Mouse (Mus musculus): ENCODE results near the gene Nop58. TPM values are rescaled to one million over a fixed set of nuclear protein-coding genes. Genes with fewer than 3 reads are reported as not detected.

The Nop58 gene
- total and polyA plus RNA-seq, 3 experiments = 297 to 752 (median 523) TPM

DNA sequence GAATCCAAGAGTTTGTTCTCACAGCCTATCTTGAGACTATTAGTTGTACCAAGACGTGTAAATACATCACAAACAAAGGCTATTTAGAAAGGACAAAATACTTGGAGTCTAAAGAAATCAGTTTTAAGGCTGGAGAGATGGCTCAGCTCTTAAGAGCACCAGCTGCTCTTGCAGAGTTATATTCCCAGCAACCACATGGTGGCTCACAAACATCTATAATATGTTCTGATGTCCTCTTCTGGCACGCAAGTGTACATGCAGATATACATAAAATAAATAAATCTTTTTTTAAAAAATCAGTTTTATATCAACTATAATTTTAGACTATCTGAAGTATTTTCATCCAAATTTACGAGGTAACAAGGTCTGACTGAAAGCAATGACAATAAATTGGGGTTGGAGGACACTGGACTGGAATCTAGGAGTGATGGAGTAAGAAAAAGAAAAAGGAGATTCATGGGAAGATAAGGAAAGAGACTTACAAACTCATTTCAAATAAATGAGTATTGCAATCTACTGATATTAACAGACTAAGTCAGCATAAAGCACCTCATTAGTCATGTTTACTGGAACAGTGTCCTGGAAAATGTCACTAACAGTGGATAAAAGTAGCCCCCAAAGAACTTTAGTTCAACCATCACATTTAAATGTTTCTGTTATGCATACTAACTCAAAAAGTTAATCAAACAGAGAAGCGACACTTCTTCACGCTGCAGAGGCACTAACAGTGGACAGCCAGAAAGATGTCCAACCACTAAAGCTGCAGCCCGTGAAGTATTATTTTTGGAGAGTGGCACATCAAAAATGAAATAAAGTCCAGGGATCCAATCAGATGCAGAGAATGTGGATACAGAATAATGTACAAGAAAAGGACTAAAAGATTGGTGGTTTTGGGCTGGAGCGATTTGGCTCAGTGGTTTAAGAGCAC, 28.3 kb upstream of the Nop58 start:
- Histone ChIP-seq H3K4me1 (ENCODE audit: control insufficient read depth in 1 of 2, insufficient read depth in 2 of 2) (no peaks in the 10 kb centered on the region), H3K27ac (ENCODE audit: insufficient read depth, low read depth) (no peak overlapping the region), H3K4me2 (ENCODE audit: insufficient read depth, low read depth, poor library complexity, severe bottlenecking) (no peak overlapping the region), H3K79me2 (replicated peaks; ENCODE audit: control insufficient read depth, extremely low read depth, insufficient read depth, poor library complexity, severe bottlenecking) (peaks cover 68% of the 10 kb centered on the region), H3K4me3 (replicated peaks in 1 of 3; ENCODE audit: low read depth in 2 of 3, low read length in 2 of 3, poor library complexity in 1 of 3) (no peak overlapping the region), H3K27me3 (replicated peaks) (no peaks in the 10 kb centered on the region), H3K9ac (ENCODE audit: insufficient read depth, low read depth) (no peak overlapping the region), H3K36me3 (replicated peaks in 1 of 2; ENCODE audit: control insufficient read depth in 1 of 2, insufficient read depth in 1 of 2, low read length in 1 of 2) (peaks cover 20 to 63% of the 10 kb centered on the region in 2 experiments), H3K9me3 (replicated peaks; ENCODE audit: low read length) (no peaks in the 10 kb centered on the region)
- DNase-seq (ENCODE audit: extremely low read depth) = no peak
- TF ChIP-seq USF1 (IDR thresholded peaks at IDR 0.05; ENCODE audit: low read depth, low read length) = no peak
- TF ChIP-seq POLR2A (IDR thresholded peaks at IDR 0.05; ENCODE audit: low read depth, low read length) = no peak
- peak in 1 of 2 experiments; percentile 40; a peak in 2 of 4 replicates for TF ChIP-seq CTCF (conservative IDR thresholded peaks at IDR 0.05 in 1 of 2, IDR thresholded peaks at IDR 0.05 in 1 of 2; ENCODE audit: low read depth in 2 of 2, low read length in 2 of 2)
- TF ChIP-seq MAX (IDR thresholded peaks at IDR 0.05; ENCODE audit: low read length) = no peak
- TF ChIP-seq JUN (IDR thresholded peaks at IDR 0.05; ENCODE audit: insufficient read depth, low read depth, low read length) = no peak
- TF ChIP-seq MAFK (IDR thresholded peaks at IDR 0.05; ENCODE audit: insufficient replicate concordance, low read length) = no peak
- no peak for TF ChIP-seq ZKSCAN1 (IDR thresholded peaks at IDR 0.05; ENCODE audit: borderline replicate concordance, low read depth, low read length)
- no peak for TF ChIP-seq USF2 (conservative IDR thresholded peaks at IDR 0.05; ENCODE audit: low read depth, low read length)
- dilution Hi-C loops (cut with MboI; ENCODE audit: extremely low pct_ligation_motif_present, extremely low pct_unique_long_range_greater_than_20kb, low sequenced_read_pairs) = no loop called here
- in situ Hi-C loops (cut with MboI; ENCODE audit: low pct_ligation_motif_present, low pct_unique_long_range_greater_than_20kb, low sequenced_read_pairs) = no loop called here

DNA sequence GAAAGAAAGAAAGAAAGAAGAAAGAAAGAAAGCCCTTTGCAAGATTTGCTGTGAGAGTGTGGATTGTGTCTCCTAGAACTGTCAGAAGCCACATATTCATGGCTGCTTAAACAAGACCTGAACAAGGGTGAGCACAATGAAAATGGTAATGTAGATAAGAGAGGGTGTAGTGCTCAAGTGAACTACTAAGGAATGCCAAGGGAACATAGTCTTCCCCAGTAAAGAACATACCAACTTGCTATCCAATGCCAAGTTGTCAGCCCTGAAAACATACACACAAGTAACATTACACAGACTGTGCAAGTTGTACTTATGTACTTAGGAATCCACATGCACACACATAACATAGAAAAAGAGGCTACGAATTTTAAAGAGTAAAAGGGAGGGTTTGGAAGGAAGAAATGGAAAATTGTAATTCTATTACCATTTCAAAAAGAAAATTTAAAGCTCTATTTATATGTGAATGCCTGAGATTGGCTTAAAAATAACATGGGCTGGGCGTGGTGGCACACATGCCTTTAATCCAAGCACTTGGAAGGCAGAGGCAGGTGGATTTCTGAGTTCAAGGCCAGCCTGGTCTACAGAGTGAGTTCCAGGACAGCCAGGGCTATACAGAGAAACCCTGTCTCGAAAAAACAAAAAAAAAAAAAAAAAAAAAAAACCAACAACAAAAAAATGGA, 21.2 kb upstream of the Nop58 start:
- no peaks in the 10 kb centered on the region for H3K9me3 ChIP-seq (replicated peaks; ENCODE audit: low read length)
- H3K4me1 ChIP-seq (ENCODE audit: control insufficient read depth in 1 of 2, insufficient read depth in 2 of 2) = peaks cover 3 to 31% of the 10 kb centered on the region in 2 experiments; a peak in 3 of 4 replicates
- H3K4me2 ChIP-seq (ENCODE audit: insufficient read depth, low read depth, poor library complexity, severe bottlenecking) = no peak overlapping the region
- in situ Hi-C loops (cut with MboI; ENCODE audit: low pct_ligation_motif_present, low pct_unique_long_range_greater_than_20kb, low sequenced_read_pairs) = no loop called here
- peaks cover 10 to 22% of the 10 kb centered on the region in 2 experiments for H3K36me3 ChIP-seq (replicated peaks in 1 of 2; ENCODE audit: control insufficient read depth in 1 of 2, insufficient read depth in 1 of 2, low read length in 1 of 2)
- H3K9ac ChIP-seq (ENCODE audit: insufficient read depth, low read depth) = no peak overlapping the region
- H3K79me2 ChIP-seq (replicated peaks; ENCODE audit: control insufficient read depth, extremely low read depth, insufficient read depth, poor library complexity, severe bottlenecking) = peaks cover 87% of the 10 kb centered on the region
- DNase-seq (ENCODE audit: extremely low read depth) = no peak
- TF ChIP-seq CTCF (conservative IDR thresholded peaks at IDR 0.05 in 1 of 2, IDR thresholded peaks at IDR 0.05 in 1 of 2; ENCODE audit: low read depth in 2 of 2, low read length in 2 of 2) (no peak), USF1 (IDR thresholded peaks at IDR 0.05; ENCODE audit: low read depth, low read length) (no peak)
- H3K27me3 ChIP-seq (replicated peaks) = no peaks in the 10 kb centered on the region
- no peak overlapping the region for H3K4me3 ChIP-seq (replicated peaks in 1 of 3; ENCODE audit: low read depth in 2 of 3, low read length in 2 of 3, poor library complexity in 1 of 3)
- no peak overlapping the region for H3K27ac ChIP-seq (ENCODE audit: insufficient read depth, low read depth)
- dilution Hi-C loops (cut with MboI; ENCODE audit: extremely low pct_ligation_motif_present, extremely low pct_unique_long_range_greater_than_20kb, low sequenced_read_pairs) = no loop called here

DNA sequence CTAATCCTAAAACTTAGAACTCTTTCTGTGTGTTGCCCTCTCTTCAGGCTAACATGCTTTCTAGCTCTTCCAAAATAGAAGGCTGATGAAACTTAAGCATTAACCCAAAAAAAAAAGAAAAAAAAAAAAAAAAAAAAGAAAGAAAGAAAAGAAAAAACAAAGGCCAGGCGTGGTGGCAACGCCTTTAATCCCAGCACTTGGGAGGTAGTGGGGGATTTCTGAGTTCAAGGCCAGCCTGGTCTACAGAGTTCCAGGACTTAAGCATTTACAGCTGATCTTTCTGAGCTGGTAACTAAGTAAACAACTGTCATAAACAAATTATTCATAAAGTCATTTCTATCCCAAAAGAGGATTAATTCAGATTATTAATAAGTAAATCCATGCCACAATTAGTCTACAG, 15.9 kb upstream of the Nop58 start:
- in situ Hi-C loops (cut with MboI; ENCODE audit: low pct_ligation_motif_present, low pct_unique_long_range_greater_than_20kb, low sequenced_read_pairs) = no loop called here
- H3K4me3 ChIP-seq (replicated peaks in 1 of 3; ENCODE audit: low read depth in 2 of 3, low read length in 2 of 3, poor library complexity in 1 of 3) = peak overlapping the region in 2 of 3 experiments; percentile 89 to 97

More for the DNA sequence above, 15.9 kb upstream of the Nop58 start:
- dilution Hi-C loops (cut with MboI; ENCODE audit: extremely low pct_ligation_motif_present, extremely low pct_unique_long_range_greater_than_20kb, low sequenced_read_pairs) = no loop called here
- Histone ChIP-seq H3K4me2 (ENCODE audit: insufficient read depth, low read depth, poor library complexity, severe bottlenecking) (peak overlapping the region; percentile 97), H3K27ac (ENCODE audit: insufficient read depth, low read depth) (no peak overlapping the region), H3K79me2 (replicated peaks; ENCODE audit: control insufficient read depth, extremely low read depth, insufficient read depth, poor library complexity, severe bottlenecking) (peaks cover 73% of the 10 kb centered on the region), H3K27me3 (replicated peaks) (no peaks in the 10 kb centered on the region), H3K4me1 (ENCODE audit: control insufficient read depth in 1 of 2, insufficient read depth in 2 of 2) (peaks cover 6 to 44% of the 10 kb centered on the region in 2 experiments; a peak in 3 of 4 replicates), H3K9ac (ENCODE audit: insufficient read depth, low read depth) (peak overlapping the region; percentile 95; the same call in 1 of the 2 replicates), H3K9me3 (replicated peaks; ENCODE audit: low read length) (no peaks in the 10 kb centered on the region), H3K36me3 (replicated peaks in 1 of 2; ENCODE audit: control insufficient read depth in 1 of 2, insufficient read depth in 1 of 2, low read length in 1 of 2) (peaks cover 2 to 19% of the 10 kb centered on the region in 2 experiments)
- no peak for DNase-seq (ENCODE audit: extremely low read depth)
- TF ChIP-seq MAZ (IDR thresholded peaks at IDR 0.05; ENCODE audit: low read depth, low read length) (no peak), ZC3H11A (IDR thresholded peaks at IDR 0.05; ENCODE audit: low read depth, low read length) (no peak), JUND (conservative IDR thresholded peaks at IDR 0.05; ENCODE audit: low read depth, low read length) (no peak), NRF1 (IDR thresholded peaks at IDR 0.05; ENCODE audit: low read depth, low read length) (no peak), ZNF384 (IDR thresholded peaks at IDR 0.05; ENCODE audit: low read depth, low read length) (no peak), MYC (IDR thresholded peaks at IDR 0.05; ENCODE audit: low read depth, low read length) (no peak), MXI1 (IDR thresholded peaks at IDR 0.05; ENCODE audit: low read depth, low read length) (no peak), GABPA (IDR thresholded peaks at IDR 0.05; ENCODE audit: insufficient replicate concordance, low read depth, low read length) (no peak), POLR2AphosphoS2 (IDR thresholded peaks at IDR 0.05; ENCODE audit: low read depth, low read length) (no peak), BHLHE40 (IDR thresholded peaks at IDR 0.05; ENCODE audit: low read depth, low read length) (no peak), SMC3 (IDR thresholded peaks at IDR 0.05; ENCODE audit: low read depth, low read length) (no peak), RAD21 (IDR thresholded peaks at IDR 0.05; ENCODE audit: low read depth, low read length) (no peak), NELFE (IDR thresholded peaks at IDR 0.05; ENCODE audit: low read depth, low read length) (no peak), MAFK (IDR thresholded peaks at IDR 0.05; ENCODE audit: insufficient replicate concordance, low read length) (no peak), JUN (IDR thresholded peaks at IDR 0.05; ENCODE audit: insufficient read depth, low read depth, low read length) (no peak), SIN3A (IDR thresholded peaks at IDR 0.05; ENCODE audit: low read length) (no peak)
